Mouse (Mus musculus): Measurements from ENCODE around the gene Ifitm1. TPM values are rescaled to one million over a fixed set of nuclear protein-coding genes. Genes with fewer than 3 reads are reported as not detected.
"Not testable (repeated sequence)": the region's sequence is repeated elsewhere in the genome, so short reads cannot be mapped to it uniquely, and the experiment has no call there.

Ifitm1 gene
- polyA plus RNA-seq, 2 experiments, result 30.9 to 35.7 TPM

DNA sequence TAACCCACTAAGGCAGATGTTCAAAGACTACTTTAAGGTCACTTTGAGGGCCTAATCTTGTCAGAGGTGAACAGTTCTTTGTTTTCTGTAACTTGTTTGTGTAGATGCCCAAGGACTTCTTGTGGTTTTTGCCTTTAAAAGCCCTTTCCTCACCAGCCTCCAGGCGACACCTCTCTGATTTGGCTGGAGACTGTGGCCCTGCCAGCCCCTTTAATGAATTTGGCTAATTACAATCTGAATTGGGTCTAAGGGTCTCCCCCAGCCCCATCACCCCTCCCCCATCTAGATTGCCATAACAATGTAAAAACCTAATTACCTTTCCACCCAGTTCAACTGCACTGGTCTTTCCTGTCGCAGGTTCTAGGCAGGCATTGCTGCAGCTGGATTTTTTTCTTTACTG, 4.3 kb upstream of the Ifitm1 start:
- ATAC-seq (ENCODE audit: insufficient read depth), result no peak
- H3K27ac ChIP-seq, result no peak overlapping the region
- TF ChIP-seq CTCF (IDR thresholded peaks at IDR 0.05; ENCODE audit: low read depth) (no peak), EP300 (IDR thresholded peaks at IDR 0.05; ENCODE audit: low read depth) (no peak)

DNA sequence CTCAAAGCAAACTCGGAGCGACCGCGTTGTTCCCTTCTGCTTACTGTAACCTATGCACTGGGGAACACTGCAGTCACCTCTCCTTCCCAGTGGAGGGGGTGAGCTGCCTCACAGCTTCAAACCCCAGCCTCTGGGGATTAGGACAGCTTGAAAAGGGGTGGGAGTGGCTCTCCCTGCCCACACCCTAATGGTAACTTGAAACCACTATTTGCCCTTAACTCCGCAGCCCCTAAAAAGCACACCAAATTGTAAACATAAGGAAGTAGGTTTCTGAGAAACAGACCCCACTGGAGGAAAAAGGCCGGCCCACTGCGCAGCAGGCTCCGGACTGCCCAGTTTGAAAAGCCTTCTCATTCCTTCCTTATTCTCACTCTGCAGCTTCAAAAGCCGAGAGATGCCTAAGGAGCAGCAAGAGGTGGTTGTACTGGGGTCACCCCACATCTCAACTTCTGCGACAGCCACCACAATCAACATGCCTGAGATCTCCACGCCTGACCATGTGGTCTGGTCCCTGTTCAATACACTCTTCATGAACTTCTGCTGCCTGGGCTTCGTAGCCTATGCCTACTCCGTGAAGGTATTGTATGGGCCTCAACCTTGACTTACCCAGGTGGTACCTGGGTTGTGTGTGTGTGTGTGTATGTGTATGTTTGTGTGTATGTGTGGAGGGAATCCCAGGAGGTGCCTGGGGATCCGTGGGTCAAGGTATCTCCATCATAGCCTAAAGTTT, 1.0 kb downstream of the Ifitm1 start:
- no peak overlapping the region for H3K4me3 ChIP-seq (ENCODE audit: insufficient read depth in 1 of 2, low read depth in 2 of 2, low read length in 2 of 2)
- 16% methylated on average over 14 of the region's 14 CpGs for WGBS (ENCODE audit: insufficient replicate concordance)
- no peak overlapping the region for H3K27ac ChIP-seq
- no peaks in the 10 kb centered on the region for H3K36me3 ChIP-seq (replicated peaks; ENCODE audit: control insufficient read depth, insufficient read depth, low read depth)
- H3K9ac ChIP-seq (replicated peaks), result no peak overlapping the region
- peaks cover 0 to 22% of the 10 kb centered on the region in 2 experiments; a peak in 2 of 4 replicates for H3K4me1 ChIP-seq (replicated peaks; ENCODE audit: control insufficient read depth in 2 of 2, insufficient read depth in 2 of 2, low read length in 1 of 2)
- no peaks in the 10 kb centered on the region for H3K9me3 ChIP-seq (ENCODE audit: control insufficient read depth, low read length)
- H3K27me3 ChIP-seq (ENCODE audit: control insufficient read depth, insufficient read depth, low read length), result no peaks in the 10 kb centered on the region
- no peak for TF ChIP-seq CTCF (IDR thresholded peaks at IDR 0.05; ENCODE audit: low read depth)
- TF ChIP-seq EP300 (IDR thresholded peaks at IDR 0.05; ENCODE audit: low read depth), result no peak
- ATAC-seq (ENCODE audit: insufficient read depth) (no peak), DNase-seq (ENCODE audit: low read depth in 3 of 3, low spot score in 3 of 3) (no peak)
- H3K4me2 ChIP-seq (ENCODE audit: low read depth), result no peak overlapping the region

More for the DNA sequence above, 4.3 kb upstream of the Ifitm1 start:
- no peaks in the 10 kb centered on the region for H3K27me3 ChIP-seq (ENCODE audit: control insufficient read depth, insufficient read depth, low read length)
- no peaks in the 10 kb centered on the region for H3K36me3 ChIP-seq (replicated peaks; ENCODE audit: control insufficient read depth, insufficient read depth, low read depth)
- H3K4me3 ChIP-seq (ENCODE audit: insufficient read depth in 1 of 2, low read depth in 2 of 2, low read length in 2 of 2), result no peak overlapping the region
- H3K9me3 ChIP-seq (ENCODE audit: control insufficient read depth, low read length), result no peaks in the 10 kb centered on the region
- DNase-seq (ENCODE audit: low read depth in 3 of 3, low spot score in 3 of 3), result no peak
- 69% methylated on average over 2 of the region's 2 CpGs for WGBS (ENCODE audit: insufficient replicate concordance)
- no peak overlapping the region for H3K4me2 ChIP-seq (ENCODE audit: low read depth)
- H3K4me1 ChIP-seq (replicated peaks; ENCODE audit: control insufficient read depth in 2 of 2, insufficient read depth in 2 of 2, low read length in 1 of 2), result peaks cover 0 to 3% of the 10 kb centered on the region in 2 experiments; a peak in 2 of 4 replicates
- H3K9ac ChIP-seq (replicated peaks), result no peak overlapping the region

DNA sequence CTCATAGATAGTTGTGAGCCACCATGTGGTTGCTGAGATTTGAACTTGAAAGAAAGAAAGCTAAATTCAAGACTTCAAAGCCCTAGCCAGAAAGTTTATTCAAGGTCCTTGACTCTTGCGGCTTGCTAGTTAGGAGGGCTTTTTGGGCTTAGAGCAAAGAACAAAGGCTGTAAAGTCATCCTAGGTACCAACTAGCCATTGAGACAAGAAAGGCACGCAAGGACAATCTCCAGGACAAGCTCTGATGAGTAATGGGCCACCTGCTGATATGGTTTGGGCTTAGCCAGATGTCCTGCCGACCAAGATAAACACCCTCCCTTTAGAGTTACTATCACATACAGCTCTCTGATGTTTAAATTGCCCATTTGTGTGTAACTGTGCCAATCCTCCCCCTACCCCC, 1.7 kb downstream of the Ifitm1 start:
- WGBS (ENCODE audit: insufficient replicate concordance), result 20% methylated on average over 3 of the region's 3 CpGs
- not testable (repeated sequence) for ATAC-seq (ENCODE audit: insufficient read depth); H3K4me2 ChIP-seq (ENCODE audit: low read depth); H3K36me3 ChIP-seq (replicated peaks; ENCODE audit: control insufficient read depth, insufficient read depth, low read depth); H3K9ac ChIP-seq (replicated peaks); H3K27me3 ChIP-seq (ENCODE audit: control insufficient read depth, insufficient read depth, low read length); H3K27ac ChIP-seq; H3K4me3 ChIP-seq (ENCODE audit: insufficient read depth in 1 of 2, low read depth in 2 of 2, low read length in 2 of 2); H3K9me3 ChIP-seq (ENCODE audit: control insufficient read depth, low read length); DNase-seq (ENCODE audit: low read depth in 3 of 3, low spot score in 3 of 3)
- peaks cover 0 to 22% of the 10 kb centered on the region in 2 experiments; a peak in 2 of 4 replicates for H3K4me1 ChIP-seq (replicated peaks; ENCODE audit: control insufficient read depth in 2 of 2, insufficient read depth in 2 of 2, low read length in 1 of 2)

DNA sequence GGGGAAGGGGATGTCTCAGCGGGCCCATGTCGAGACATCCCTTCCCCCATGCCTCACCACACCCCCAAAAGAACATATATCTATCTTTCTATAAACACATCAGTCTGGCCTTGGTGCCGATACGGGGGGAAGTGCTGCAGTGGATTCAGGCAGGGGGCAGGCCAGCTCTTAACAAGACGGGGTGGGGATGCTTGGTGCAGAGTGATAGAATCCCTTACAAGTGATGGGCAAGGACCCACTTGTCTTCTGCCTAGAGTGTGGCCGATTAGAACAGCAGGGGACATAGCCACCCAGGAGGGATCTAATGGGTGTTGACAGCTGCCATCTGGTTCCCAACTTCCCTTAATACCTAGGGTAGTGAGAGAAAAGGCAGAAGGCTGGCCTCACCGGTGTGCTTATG, 3.9 kb downstream of the Ifitm1 start:
- ATAC-seq (ENCODE audit: insufficient read depth), result peak; percentile 13; the same call in 1 of the 2 replicates
- Histone ChIP-seq H3K36me3 (replicated peaks; ENCODE audit: control insufficient read depth, insufficient read depth, low read depth) (no peaks in the 10 kb centered on the region), H3K4me1 (replicated peaks; ENCODE audit: control insufficient read depth in 2 of 2, insufficient read depth in 2 of 2, low read length in 1 of 2) (peaks cover 0 to 26% of the 10 kb centered on the region in 2 experiments; a peak in 2 of 4 replicates), H3K9me3 (ENCODE audit: control insufficient read depth, low read length) (no peaks in the 10 kb centered on the region), H3K4me3 (ENCODE audit: insufficient read depth in 1 of 2, low read depth in 2 of 2, low read length in 2 of 2) (no peak overlapping the region), H3K4me2 (ENCODE audit: low read depth) (no peak overlapping the region), H3K27me3 (ENCODE audit: control insufficient read depth, insufficient read depth, low read length) (no peaks in the 10 kb centered on the region), H3K27ac (no peak overlapping the region), H3K9ac (replicated peaks) (no peak overlapping the region)
- no peak for TF ChIP-seq CTCF (IDR thresholded peaks at IDR 0.05; ENCODE audit: low read depth)
- no peak for TF ChIP-seq EP300 (IDR thresholded peaks at IDR 0.05; ENCODE audit: low read depth)
- 37% methylated on average over 7 of the region's 7 CpGs for WGBS (ENCODE audit: insufficient replicate concordance)
- no peak for DNase-seq (ENCODE audit: low read depth in 3 of 3, low spot score in 3 of 3)

DNA sequence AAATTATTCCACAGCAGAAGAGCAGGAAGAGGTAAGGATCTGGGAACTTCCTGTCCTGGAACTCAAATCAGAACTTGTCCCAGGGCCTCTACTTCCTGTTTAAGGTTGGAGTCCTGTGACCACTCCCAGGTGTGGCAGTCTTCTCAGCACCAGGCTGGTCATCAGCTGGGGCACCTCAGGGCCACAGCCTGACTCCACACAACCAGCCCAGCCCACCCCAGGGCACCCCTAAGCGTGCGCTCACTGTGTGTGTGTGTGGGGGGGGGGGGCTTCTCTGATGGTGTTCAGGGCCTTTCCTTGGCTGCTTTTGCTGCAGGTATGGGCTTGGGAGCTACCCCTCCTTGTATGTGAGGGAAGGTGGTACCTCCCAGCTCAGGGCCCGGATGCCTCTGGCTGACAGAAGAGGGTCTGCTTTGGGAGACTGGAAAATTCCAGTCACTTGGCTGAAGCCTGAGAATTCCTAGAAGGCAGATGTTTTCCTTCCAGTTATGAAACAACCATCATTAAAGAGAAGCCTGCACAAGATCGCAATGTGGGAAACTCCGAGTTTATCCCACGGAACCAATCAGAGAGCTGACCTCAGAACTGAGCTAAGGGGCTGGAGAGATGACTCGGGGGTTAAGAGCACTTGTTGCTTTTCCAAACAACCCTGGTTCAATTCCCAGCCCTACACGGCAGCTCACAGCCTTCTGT, 4.6 kb downstream of the Ifitm1 start:
- no peak for TF ChIP-seq EP300 (IDR thresholded peaks at IDR 0.05; ENCODE audit: low read depth)
- no peak for TF ChIP-seq CTCF (IDR thresholded peaks at IDR 0.05; ENCODE audit: low read depth)
- DNase-seq (ENCODE audit: low read depth in 3 of 3, low spot score in 3 of 3), result no peak
- Histone ChIP-seq H3K4me3 (ENCODE audit: insufficient read depth in 1 of 2, low read depth in 2 of 2, low read length in 2 of 2) (no peak overlapping the region), H3K27ac (no peak overlapping the region), H3K9ac (replicated peaks) (no peak overlapping the region), H3K4me2 (ENCODE audit: low read depth) (no peak overlapping the region), H3K9me3 (ENCODE audit: control insufficient read depth, low read length) (no peaks in the 10 kb centered on the region), H3K4me1 (replicated peaks; ENCODE audit: control insufficient read depth in 2 of 2, insufficient read depth in 2 of 2, low read length in 1 of 2) (peaks cover 0 to 26% of the 10 kb centered on the region in 2 experiments; a peak in 2 of 4 replicates), H3K36me3 (replicated peaks; ENCODE audit: control insufficient read depth, insufficient read depth, low read depth) (no peaks in the 10 kb centered on the region), H3K27me3 (ENCODE audit: control insufficient read depth, insufficient read depth, low read length) (no peaks in the 10 kb centered on the region)
- no peak for ATAC-seq (ENCODE audit: insufficient read depth)
- 72% methylated on average over 8 of the region's 8 CpGs for WGBS (ENCODE audit: insufficient replicate concordance)

All from liver, embryonic 14.5 days (tissue).